Mouse (Mus musculus) adrenal gland, postnatal 14 days (tissue): Measurements from ENCODE around the gene Suz12. TPM values are rescaled to one million over a fixed set of nuclear protein-coding genes. Genes with fewer than 3 reads are reported as not detected.
A peak's percentile ranks its signal among the peaks of the same experiment; 100 is the strongest.
"Not testable (repeated sequence)": the region's sequence is repeated elsewhere in the genome, so short reads cannot be mapped to it uniquely, and the experiment has no call there.

Experiments used
- DNase-seq: peaks from one replicate; pipeline ENCODE4 v3.0.0; 2021; ENCODE audit warnings: mixed read lengths
- total RNA-seq: library from RNA; stranded (reverse); gene quantifications from 2 replicates; pipeline ENCODE4 v1.2.3, GENCODE M21; 2021

Suz12 gene
- total RNA-seq, 1 experiment from 2014 or later = 53.4 TPM

GRCm38 (mm10) chr11:79991600-79991999, 1.3 kb upstream of the Suz12 start:
- DNase-seq = no peak

DNA sequence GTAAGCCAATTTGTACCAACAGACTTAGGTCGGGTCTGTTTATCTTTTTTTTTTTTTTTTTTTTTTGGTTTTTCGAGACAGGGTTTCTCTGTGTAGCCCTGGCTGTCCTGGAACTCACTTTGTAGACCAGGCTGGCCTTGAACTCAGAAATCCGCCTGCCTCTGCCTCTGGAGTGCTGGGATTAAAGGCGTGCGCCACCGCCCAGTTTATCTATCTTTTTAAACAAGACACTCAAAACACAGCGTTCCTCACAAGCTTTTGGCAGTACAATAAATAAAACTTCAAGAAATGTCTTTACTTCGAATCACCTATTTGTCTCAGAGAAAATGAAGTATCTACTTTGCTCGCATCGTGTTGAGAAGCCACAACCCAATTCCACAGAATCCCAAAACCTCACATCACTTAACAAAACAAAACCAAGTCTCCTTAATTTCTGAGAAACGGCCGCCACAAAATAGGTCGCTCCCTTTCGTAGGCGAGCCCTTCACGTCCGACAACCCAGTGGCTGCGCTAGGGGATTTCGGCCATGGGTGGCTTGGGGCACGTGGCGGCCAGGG, 793 bp upstream of the Suz12 start:
- no peak for DNase-seq

DNA sequence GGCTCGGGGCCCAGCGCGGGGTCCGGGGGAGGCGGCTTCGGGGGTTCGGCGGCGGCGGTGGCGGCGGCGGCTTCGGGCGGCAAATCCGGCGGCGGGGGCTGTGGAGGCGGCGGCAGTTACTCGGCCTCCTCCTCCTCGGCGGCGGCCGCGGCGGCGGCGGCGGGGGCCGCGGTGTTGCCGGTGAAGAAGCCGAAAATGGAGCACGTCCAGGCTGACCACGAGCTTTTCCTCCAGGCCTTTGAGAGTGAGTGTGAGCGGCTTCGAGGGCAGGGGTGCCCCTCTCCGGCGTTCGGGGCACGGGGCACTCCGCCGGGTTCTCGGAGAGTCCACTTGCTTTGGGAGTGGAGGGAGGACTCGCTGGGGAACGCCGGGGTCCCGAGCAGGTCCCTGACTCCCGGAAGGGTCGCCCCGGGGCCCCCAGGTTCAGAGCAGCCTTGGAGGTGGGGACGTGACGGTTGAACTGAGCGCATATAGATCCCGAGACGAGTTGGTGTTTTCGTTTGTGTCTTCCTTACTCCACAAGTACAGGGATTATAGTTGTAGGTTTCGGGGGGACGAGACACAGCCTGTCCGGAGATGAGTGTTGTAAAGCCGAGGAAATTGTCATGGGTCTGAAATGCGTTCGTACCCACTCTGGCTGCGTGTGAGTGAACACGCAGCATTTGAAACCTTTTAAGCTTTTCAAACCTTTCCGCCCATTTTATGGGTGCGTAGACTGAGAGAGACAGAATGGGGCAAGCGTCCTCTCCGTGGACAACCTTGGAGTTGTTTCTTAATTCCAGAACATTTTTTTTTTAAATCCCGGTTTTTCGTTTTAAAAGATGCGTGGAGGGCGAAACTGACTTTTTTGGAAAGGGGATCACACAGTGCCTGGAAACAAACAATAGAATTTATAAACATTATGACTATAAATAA, 707 bp downstream of the Suz12 start:
- no peak for DNase-seq

DNA sequence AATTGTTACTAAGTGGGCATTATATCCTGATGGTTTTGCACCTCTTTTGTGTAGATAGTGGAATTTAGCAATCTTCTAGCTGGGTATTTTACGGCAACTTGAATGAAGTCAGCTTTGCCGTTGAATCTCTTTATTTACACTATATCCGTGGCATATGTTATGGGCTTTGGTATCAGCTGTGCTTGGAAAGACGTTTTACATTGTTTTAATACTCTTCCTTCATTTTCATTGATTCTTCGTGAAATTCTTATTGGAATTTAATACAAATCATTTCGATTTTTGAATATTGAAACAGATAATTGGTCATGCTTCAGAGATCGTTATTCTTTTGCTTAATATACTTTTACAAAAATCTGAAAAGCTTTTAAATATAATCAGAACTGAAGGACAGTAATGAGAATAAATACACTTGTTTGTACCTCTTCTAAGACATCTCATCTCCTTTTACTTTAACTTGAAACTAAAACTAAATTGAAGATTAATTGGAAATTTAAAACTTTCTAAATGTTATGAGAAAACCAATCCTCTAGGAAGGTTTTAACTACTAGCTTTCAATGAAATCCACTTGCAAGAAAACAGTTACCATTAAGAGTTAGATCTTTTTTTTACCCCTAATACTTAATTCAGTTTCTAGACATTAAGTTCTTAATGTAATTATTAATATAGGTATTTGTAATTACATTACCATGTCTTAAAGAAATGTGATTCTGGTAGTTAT, 1.5 kb downstream of the Suz12 start:
- no peak for DNase-seq

- not testable (repeated sequence) for DNase-seq
Measured at GRCm38 (mm10) chr11:80016533-80016932, 23.6 kb downstream of the Suz12 start.

DNA sequence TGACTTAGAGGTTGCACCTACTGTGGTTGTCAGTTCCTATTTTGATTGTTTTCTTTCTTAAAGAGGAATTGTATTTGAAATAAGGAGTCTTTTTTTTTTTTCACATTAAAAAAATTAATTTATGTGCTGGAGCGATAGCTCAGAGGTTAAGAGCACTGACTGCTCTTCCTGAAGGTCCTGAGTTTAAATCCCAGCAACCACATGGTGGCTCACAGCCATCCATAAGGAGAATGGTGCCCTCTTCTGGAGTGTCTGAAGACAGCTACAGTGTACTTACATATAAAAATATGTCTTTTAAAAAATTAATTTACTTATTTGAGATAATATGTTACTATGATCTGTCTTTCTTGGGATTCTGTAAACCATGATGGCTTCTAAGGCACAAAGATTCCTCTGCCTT, 26.9 kb downstream of the Suz12 start:
- DNase-seq = no peak

- no peak for DNase-seq
Measured at GRCm38 (mm10) chr11:80021306-80021705, 28.4 kb downstream of the Suz12 start.

DNA sequence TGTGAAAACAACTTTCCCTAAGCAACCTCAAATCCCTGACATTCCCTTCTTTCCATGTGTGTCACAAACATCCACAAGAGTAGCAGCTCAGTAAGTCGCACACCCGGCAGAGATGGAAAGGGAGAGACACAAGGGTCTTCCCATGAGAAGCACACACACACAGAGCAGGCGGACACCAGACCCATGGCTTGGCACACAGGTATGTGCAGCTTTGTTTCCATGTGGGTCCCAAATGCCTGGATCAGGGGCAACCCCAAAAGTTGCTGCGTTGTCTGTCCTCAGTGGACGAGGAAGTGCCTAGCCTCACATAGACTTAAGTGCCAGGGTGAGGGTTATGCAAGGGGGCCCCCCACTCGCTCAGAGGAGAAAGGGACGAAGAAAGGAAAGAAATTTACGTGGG, 44.6 kb downstream of the Suz12 start:
- no peak for DNase-seq

- DNase-seq = peak; percentile 70
Measured at GRCm38 (mm10) chr11:80042615-80043418, 49.9 kb downstream of the Suz12 start.

- no peak for DNase-seq
Measured at GRCm38 (mm10) chr11:80043419-80043817, 50.5 kb downstream of the Suz12 start.

- DNase-seq = no peak
Measured at GRCm38 (mm10) chr11:80046856-80047255, 54.0 kb downstream of the Suz12 start.

- no peak for DNase-seq
Measured at GRCm38 (mm10) chr11:80050088-80050487, 57.2 kb downstream of the Suz12 start.

GRCm38 (mm10) chr11:80052456-80052855, 59.5 kb downstream of the Suz12 start:
- DNase-seq = no peak

GRCm38 (mm10) chr11:80053171-80053570, 60.3 kb downstream of the Suz12 start:
- no peak for DNase-seq

DNA sequence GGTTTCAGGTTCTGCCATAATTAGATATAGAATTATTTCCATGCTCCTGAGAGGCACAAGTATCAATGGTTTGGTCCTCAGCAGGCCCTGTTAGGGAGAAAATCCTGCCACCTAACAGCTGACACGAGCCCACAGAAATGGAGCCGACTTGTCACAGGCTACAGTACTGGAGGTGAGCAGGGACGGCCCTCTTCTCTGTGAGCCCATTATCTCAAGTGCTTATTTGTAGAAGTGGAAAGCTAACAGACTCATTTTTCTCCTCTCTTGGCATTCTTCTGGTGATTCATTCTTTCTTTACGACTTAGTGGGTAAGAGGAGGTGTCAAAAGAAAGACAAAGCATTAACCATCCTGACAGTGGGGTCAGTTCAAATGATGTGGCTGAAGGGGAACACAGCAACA, 61.8 kb downstream of the Suz12 start:
- DNase-seq = no peak

- DNase-seq = no peak
Measured at GRCm38 (mm10) chr11:80056141-80056540, 63.2 kb downstream of the Suz12 start.

- DNase-seq = no peak
Measured at GRCm38 (mm10) chr11:80062159-80062558, 69.3 kb downstream of the Suz12 start.

DNA sequence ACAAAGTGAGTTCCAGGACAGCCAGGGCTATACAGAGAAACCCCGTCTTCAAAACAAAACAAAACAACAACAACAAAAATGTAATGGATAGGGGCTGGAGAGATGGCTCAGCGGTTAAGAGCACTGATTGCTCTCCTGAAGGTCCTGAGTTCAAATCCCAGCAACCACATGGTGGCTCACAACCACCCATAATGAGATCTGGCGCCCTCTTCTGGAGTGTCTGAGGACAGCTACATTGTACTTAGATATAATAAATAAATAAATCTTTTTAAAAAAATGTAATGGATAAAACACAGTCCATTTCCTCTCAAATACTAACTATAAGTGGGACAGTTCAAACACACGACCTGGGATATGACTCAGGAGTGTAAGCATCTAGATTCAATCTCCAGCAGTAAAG, 73.5 kb downstream of the Suz12 start:
- DNase-seq = not testable (repeated sequence)

DNA sequence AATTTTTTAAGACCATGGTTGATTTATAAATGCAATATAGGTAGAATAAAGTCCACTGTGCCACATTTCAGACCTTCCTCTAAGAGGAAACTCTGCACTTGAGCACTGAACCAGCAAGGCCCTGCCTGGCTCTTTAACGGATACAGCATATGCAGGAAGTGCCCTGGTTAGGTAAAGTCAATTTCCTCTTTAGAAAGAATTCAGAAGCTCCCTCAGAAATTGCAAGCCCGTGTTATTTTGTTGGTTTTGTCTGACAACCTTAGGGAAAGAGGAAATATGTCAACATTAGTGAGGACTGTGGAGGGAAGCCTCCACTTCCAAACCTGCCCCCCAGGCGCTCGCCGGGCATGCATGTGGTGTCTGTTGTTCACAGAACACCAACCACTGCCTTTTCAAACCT, 74.7 kb downstream of the Suz12 start:
- DNase-seq = no peak

DNA sequence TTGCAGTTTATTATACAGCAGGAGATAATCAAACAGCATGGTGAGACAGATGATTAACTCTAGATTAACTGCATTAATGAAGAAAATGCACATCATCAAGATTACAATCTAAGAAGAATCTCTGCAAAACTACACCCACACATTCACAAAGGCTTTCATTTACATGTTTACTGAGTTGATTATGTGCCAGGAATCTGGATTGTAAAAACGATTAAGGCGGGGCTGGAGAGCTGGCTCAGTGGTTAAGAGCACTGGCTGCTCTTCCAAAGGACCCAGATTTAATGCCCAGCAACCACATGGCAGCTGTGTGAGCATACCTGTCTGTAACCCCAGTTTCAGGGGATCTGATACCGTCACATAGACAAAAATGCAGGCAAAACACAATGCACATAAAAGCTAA, 76.9 kb downstream of the Suz12 start:
- DNase-seq = no peak

GRCm38 (mm10) chr11:80071039-80071438, 78.1 kb downstream of the Suz12 start:
- no peak for DNase-seq

- DNase-seq = no peak
Measured at GRCm38 (mm10) chr11:80072365-80072764, 79.5 kb downstream of the Suz12 start.
